Mouse (Mus musculus) olfactory bulb, adult 2 months (tissue): Measurements from ENCODE around the gene 4931406C07Rik.

Source experiments
- CTCF ChIP-seq: fragments of 200-500 bp; IDR thresholded peaks from 2 replicates; pipeline ENCODE4 v1.5.1; 2012; ENCODE audit warnings: low read depth, mild to moderate bottlenecking, low read length, moderate library complexity; ENCODE audit not compliant: insufficient read depth
- POLR2A ChIP-seq: fragments of 200-500 bp; IDR thresholded peaks from 2 replicates; pipeline ENCODE4 v1.6.1; 2012; ENCODE audit warnings: mild to moderate bottlenecking, low read depth, low read length, moderate library complexity; ENCODE audit not compliant: insufficient read depth

GRCm38 (mm10) chr9:15289251-15289650 is 17.0 kb downstream of the 4931406C07Rik start:
- no peak for TF ChIP-seq CTCF
- TF ChIP-seq POLR2A, result no peak
